Mouse (Mus musculus) hindbrain, embryonic 10.5 days (tissue): ENCODE data around the gene Tmem63c. TPM values are rescaled to one million over a fixed set of nuclear protein-coding genes. Genes with fewer than 3 reads are reported as not detected.

Source experiments
- DNase-seq: peaks from one replicate; pipeline ENCODE4 v3.0.0-alpha.2; 2017; ENCODE audit warnings: low spot score
- H3K27ac ChIP-seq: fragments of 300-500 bp; sonication (generic); 2 replicates; pipeline ENCODE4 v1.5.1; 2016; ENCODE audit warnings: mild to moderate bottlenecking, moderate library complexity
- H3K27me3 ChIP-seq: fragments of 300-500 bp; sonication (generic); 2 replicates; pipeline ENCODE4 v1.6.1; 2016; ENCODE audit warnings: mild to moderate bottlenecking; ENCODE audit not compliant: poor library complexity, insufficient read depth, severe bottlenecking
- H3K36me3 ChIP-seq: fragments of 300-500 bp; sonication (generic); 2 replicates; pipeline ENCODE4 v1.6.1; 2016; ENCODE audit warnings: mild to moderate bottlenecking, moderate library complexity
- H3K4me1 ChIP-seq: fragments of 300-500 bp; sonication (generic); replicated peaks from 2 replicates; pipeline ENCODE4 v1.6.1; 2016; ENCODE audit warnings: mild to moderate bottlenecking
- H3K4me3 ChIP-seq: fragments of 300-500 bp; sonication (generic); 2 replicates; pipeline ENCODE4 v1.5.1; 2016; ENCODE audit warnings: mild to moderate bottlenecking, moderate library complexity
- H3K9me3 ChIP-seq: fragments of 300-500 bp; sonication (generic); 2 replicates; pipeline ENCODE4 v1.6.1; 2016; ENCODE audit warnings: mild to moderate bottlenecking, moderate library complexity
- WGBS: fragments of 180-500 bp; shearing (Covaris S2); methylation state at CpG from one replicate; pipeline ENCODE4 v1.1.7; 2016; 5-methylcytosine and 5-hydroxymethylcytosine counted together
- polyA plus RNA-seq: library from polyadenylated mRNA; unstranded; fragments of >200 nt; fragmentation: Nextera tagmentation; extraction: Ambion mirVana; gene quantifications from 2 replicates; pipeline ENCODE4 v1.2.1, GENCODE M21; 2016

The Tmem63c gene
- polyA plus RNA-seq, 1 experiment from 2014 or later = 0.35 TPM

GRCm38 (mm10) chr12:87130224-87130623 is 109.1 kb downstream of the Tmem63c start:
- Histone ChIP-seq H3K4me1 (no peaks in the 10 kb centered on the region), H3K27me3 (no peaks in the 10 kb centered on the region), H3K9me3 (no peaks in the 10 kb centered on the region), H3K36me3 (peaks cover 57% of the 10 kb centered on the region), H3K27ac (no peak overlapping the region), H3K4me3 (no peak overlapping the region)
- no peak for DNase-seq
- 93% methylated on average over 4 of the region's 4 CpGs for WGBS

- Histone ChIP-seq H3K4me1 (no peaks in the 10 kb centered on the region), H3K27ac (no peak overlapping the region)
- 89% methylated on average over 2 of the region's 2 CpGs for WGBS
Observed at GRCm38 (mm10) chr12:87131181-87131580, 110.0 kb downstream of the Tmem63c start.

GRCm38 (mm10) chr12:87131619-87132018 is 110.5 kb downstream of the Tmem63c start:
- WGBS = 68% methylated on average over 3 of the region's 3 CpGs
- DNase-seq = peak; percentile 23
- H3K27me3 ChIP-seq = no peaks in the 10 kb centered on the region

More at GRCm38 (mm10) chr12:87131181-87131580, 110.0 kb downstream of the Tmem63c start:
- Histone ChIP-seq H3K36me3 (peaks cover 63% of the 10 kb centered on the region), H3K27me3 (no peaks in the 10 kb centered on the region), H3K4me3 (no peak overlapping the region), H3K9me3 (no peaks in the 10 kb centered on the region)
- no peak for DNase-seq

GRCm38 (mm10) chr12:87132210-87132609 is 111.1 kb downstream of the Tmem63c start:
- Histone ChIP-seq H3K36me3 (peaks cover 65% of the 10 kb centered on the region), H3K27me3 (no peaks in the 10 kb centered on the region), H3K4me1 (no peaks in the 10 kb centered on the region), H3K9me3 (no peaks in the 10 kb centered on the region), H3K27ac (no peak overlapping the region), H3K4me3 (no peak overlapping the region)
- WGBS = 91% methylated on average over 6 of the region's 6 CpGs
- DNase-seq = no peak

More at GRCm38 (mm10) chr12:87131619-87132018, 110.5 kb downstream of the Tmem63c start:
- H3K4me3 ChIP-seq = no peak overlapping the region
- no peak overlapping the region for H3K27ac ChIP-seq
- H3K36me3 ChIP-seq = peaks cover 65% of the 10 kb centered on the region
- no peaks in the 10 kb centered on the region for H3K9me3 ChIP-seq
- H3K4me1 ChIP-seq = no peaks in the 10 kb centered on the region

- Histone ChIP-seq H3K4me3 (no peak overlapping the region), H3K9me3 (no peaks in the 10 kb centered on the region), H3K27ac (no peak overlapping the region), H3K36me3 (peaks cover 65% of the 10 kb centered on the region), H3K4me1 (peaks cover 3% of the 10 kb centered on the region), H3K27me3 (no peaks in the 10 kb centered on the region)
- no peak for DNase-seq
- 91% methylated on average over 9 of the region's 9 CpGs for WGBS
Observed at GRCm38 (mm10) chr12:87132784-87133183, 111.6 kb downstream of the Tmem63c start.

GRCm38 (mm10) chr12:87137439-87138341 is 116.5 kb downstream of the Tmem63c start:
- H3K27me3 ChIP-seq = no peaks in the 10 kb centered on the region
- H3K9me3 ChIP-seq = no peaks in the 10 kb centered on the region
- H3K4me3 ChIP-seq = no peak overlapping the region
- H3K27ac ChIP-seq = peak overlapping the region; percentile 83
- H3K4me1 ChIP-seq = peaks cover 19% of the 10 kb centered on the region
- H3K36me3 ChIP-seq = peaks cover 34% of the 10 kb centered on the region
- DNase-seq = peak; percentile 24
- WGBS = 72% methylated on average over 15 of the region's 15 CpGs

GRCm38 (mm10) chr12:87138342-87138701 is 117.2 kb downstream of the Tmem63c start:
- peak overlapping the region; percentile 83 for H3K27ac ChIP-seq
- peaks cover 30% of the 10 kb centered on the region for H3K36me3 ChIP-seq
- H3K4me3 ChIP-seq = 0 out of 2 replicates have a peak overlapping the region, but pooled peaks have one; percentile 20
- H3K9me3 ChIP-seq = no peaks in the 10 kb centered on the region
- peaks cover 19% of the 10 kb centered on the region for H3K4me1 ChIP-seq
- peak; percentile 19 for DNase-seq
- H3K27me3 ChIP-seq = no peaks in the 10 kb centered on the region
- 29% methylated on average over 2 of the region's 2 CpGs for WGBS

- Histone ChIP-seq H3K27ac (peak overlapping the region; percentile 83), H3K27me3 (no peaks in the 10 kb centered on the region), H3K9me3 (no peaks in the 10 kb centered on the region), H3K36me3 (peaks cover 26% of the 10 kb centered on the region), H3K4me3 (no peak overlapping the region), H3K4me1 (peaks cover 19% of the 10 kb centered on the region)
- WGBS = 58% methylated on average over 2 of the region's 2 CpGs
- no peak for DNase-seq
Observed at GRCm38 (mm10) chr12:87138768-87139167, 117.6 kb downstream of the Tmem63c start.

Other genes starting within 250 kb of the Tmem63c start
- gene Irf2bpl, start 136.5 kb upstream of the Tmem63c start, polyA plus RNA-seq = 20.3 and 34.2 TPM in 2 replicates
- gene Cipc, start 74.3 kb upstream of the Tmem63c start, polyA plus RNA-seq = 33.9 and 35.2 TPM in 2 replicates
- gene Zdhhc22, start 30.9 kb upstream of the Tmem63c start, polyA plus RNA-seq = 0.14 and 0.75 TPM in 2 replicates
- 0.27 and 0.35 TPM in 2 replicates for gene Ngb, start 81.2 kb downstream of the Tmem63c start, polyA plus RNA-seq
- gene Gstz1, start 125.8 kb downstream of the Tmem63c start, polyA plus RNA-seq = 29.3 and 32.9 TPM in 2 replicates
- 15.3 and 15.4 TPM in 2 replicates for gene Pomt2, start 126.6 kb downstream of the Tmem63c start, polyA plus RNA-seq
- 1.2 and 1.6 TPM in 2 replicates for gene Samd15, start 178.4 kb downstream of the Tmem63c start, polyA plus RNA-seq
- gene Tmed8, start 179.1 kb downstream of the Tmem63c start, polyA plus RNA-seq = 3.3 and 3.8 TPM in 2 replicates
- 0.50 and 1.4 TPM in 2 replicates for gene Noxred1, start 217.4 kb downstream of the Tmem63c start, polyA plus RNA-seq
- 52.6 and 67.0 TPM in 2 replicates for gene Vipas39, start 244.9 kb downstream of the Tmem63c start, polyA plus RNA-seq
- gene Ahsa1, start 245.1 kb downstream of the Tmem63c start, polyA plus RNA-seq = 230 and 269 TPM in 2 replicates